ENCODE assay signal across 9 mouse cellular contexts in genomic region chr6:121087586-121088245, GRCm38 (mm10). TPM values are rescaled to one million over a fixed set of nuclear protein-coding genes. Genes with fewer than 3 reads are reported as not detected.
A peak's percentile ranks its signal among the peaks of the same experiment; 100 is the strongest.
DNase-seq lines count a peak whose midpoint lies in the region; ATAC-seq and TF ChIP-seq lines count a peak whose summit lies in the region.
"Had no signal": no experiment of that assay in that cellular context is flagged by ENCODE, and none has a peak within 500 bp of the region (broad histone marks: within the 10 kb centered on the region; RNA-seq: fewer than 3 reads in every experiment).

No protein-coding gene starts in this region.

- H3K4me1 ChIP-seq in cerebellum, adult 2 months (ENCODE audit: control insufficient read depth, insufficient read depth, low read length), result peaks cover 41% of the 10 kb centered on the region
- peaks cover 65% of the 10 kb centered on the region for H3K4me1 ChIP-seq in heart, embryonic 10.5 days
- H3K4me1 ChIP-seq in stomach, postnatal 0 days (replicated peaks; ENCODE audit: control insufficient read depth, insufficient read depth), result peaks cover 11% of the 10 kb centered on the region; the same call in 1 of the 2 replicates
- 0 out of 2 replicates have a peak, but pooled peaks cover 3% of the 10 kb centered on the region for H3K4me1 ChIP-seq in thymus, adult 2 months (replicated peaks; ENCODE audit: control insufficient read depth, insufficient read depth, low read length)

- no peak overlapping the region for H3K9ac ChIP-seq in stomach, postnatal 0 days (ENCODE audit: low read length)
- H3K9ac ChIP-seq: liver, embryonic 14.5 days had no signal

- 20% methylated on average over 22 of the region's 22 CpGs for WGBS in cerebellum, adult 2 months
- 76% methylated on average over 22 of the region's 22 CpGs for WGBS in heart, embryonic 10.5 days
- 52% methylated on average over 22 of the region's 22 CpGs for WGBS in stomach, postnatal 0 days
- WGBS in thymus, adult 2 months, result 92% methylated on average over 22 of the region's 22 CpGs

- TF ChIP-seq POLR2A in cerebellum, adult 2 months (IDR thresholded peaks at IDR 0.05; ENCODE audit: borderline replicate concordance, insufficient read depth, low read length), result no peak
- TF ChIP-seq POLR2A in thymus, adult 2 months (IDR thresholded peaks at IDR 0.05; ENCODE audit: control insufficient read depth, extremely low read depth, insufficient read depth, low read length, poor library complexity), result no peak

- intact Hi-C loops in left cerebral cortex, postnatal 4 days (cut with DNase I), result no loop called here
- intact Hi-C loops in left cerebral cortex, postnatal 36 days (cut with DNase I), result no loop called here
- intact Hi-C loops in left cerebral cortex, postnatal 10 days (cut with DNase I), result no loop called here

- peak; percentile 34 for DNase-seq in left cerebral cortex, postnatal 4 days
- no peak for DNase-seq in left cerebral cortex, postnatal 36 days (ENCODE audit: low spot score in 2 of 2)
- DNase-seq in cerebellum, adult 2 months, result peak; percentile 84 to 87
- DNase-seq in heart, embryonic 10.5 days (ENCODE audit: low spot score), result no peak
- peak; percentile 82 to 92 for DNase-seq in kidney, postnatal 36 days
- DNase-seq in stomach, postnatal 0 days (ENCODE audit: low spot score), result peak; percentile 74
- no peak for DNase-seq in thymus, adult 2 months
- no peak for DNase-seq in left cerebral cortex, postnatal 10 days (ENCODE audit: extremely low spot score in 1 of 2, low spot score in 2 of 2)

- TF ChIP-seq EP300 in stomach, postnatal 0 days (optimal IDR thresholded peaks at IDR 0.05), result peak; percentile 30

- H3K36me3 ChIP-seq in heart, embryonic 10.5 days, result peaks cover 24% of the 10 kb centered on the region
- H3K36me3 ChIP-seq in stomach, postnatal 0 days (ENCODE audit: control insufficient read depth, insufficient read depth, low read length), result no peaks in the 10 kb centered on the region
- no peaks in the 10 kb centered on the region for H3K36me3 ChIP-seq in thymus, adult 2 months (ENCODE audit: control insufficient read depth, insufficient read depth, low read length)

- H3K9me3 ChIP-seq in heart, embryonic 10.5 days, result no peaks in the 10 kb centered on the region
- H3K9me3 ChIP-seq in stomach, postnatal 0 days (ENCODE audit: control insufficient read depth, low read length), result no peaks in the 10 kb centered on the region

- H3K27me3 ChIP-seq in cerebellum, adult 2 months (ENCODE audit: control insufficient read depth, insufficient read depth, low read length), result no peaks in the 10 kb centered on the region
- no peaks in the 10 kb centered on the region for H3K27me3 ChIP-seq in heart, embryonic 10.5 days (ENCODE audit: insufficient read depth, poor library complexity, severe bottlenecking)
- no peaks in the 10 kb centered on the region for H3K27me3 ChIP-seq in stomach, postnatal 0 days (ENCODE audit: control insufficient read depth, insufficient read depth, low read length)
- no peaks in the 10 kb centered on the region for H3K27me3 ChIP-seq in thymus, adult 2 months (ENCODE audit: control insufficient read depth, insufficient read depth, low read length)

- H3K4me2 ChIP-seq in stomach, postnatal 0 days (replicated peaks; ENCODE audit: low read depth), result 0 out of 2 replicates have a peak overlapping the region, but pooled peaks have one; percentile 11

- TF ChIP-seq CTCF in cerebellum, adult 2 months (IDR thresholded peaks at IDR 0.05; ENCODE audit: borderline replicate concordance, insufficient read depth, low read depth, low read length), result no peak
- TF ChIP-seq CTCF in stomach, postnatal 0 days (IDR thresholded peaks at IDR 0.05; ENCODE audit: low read depth), result no peak
- TF ChIP-seq CTCF in thymus, adult 2 months (IDR thresholded peaks at IDR 0.05; ENCODE audit: borderline replicate concordance, control insufficient read depth, extremely low read depth, insufficient read depth, low read length, poor library complexity), result no peak

- H3K4me3 ChIP-seq in cerebellum, adult 2 months (replicated peaks; ENCODE audit: insufficient read depth, low read depth, low read length), result no peak overlapping the region
- H3K4me3 ChIP-seq in heart, embryonic 10.5 days, result no peak overlapping the region
- H3K4me3 ChIP-seq in stomach, postnatal 0 days (ENCODE audit: low read depth, low read length), result no peak overlapping the region
- no peak overlapping the region for H3K4me3 ChIP-seq in thymus, adult 2 months (ENCODE audit: control insufficient read depth, insufficient read depth, low read length)

- peak; percentile 92 for ATAC-seq in stomach, postnatal 0 days (ENCODE audit: low FRiP score, low TSS enrichment)

- H3K27ac ChIP-seq in cerebellum, adult 2 months (ENCODE audit: insufficient read depth, low read length), result peak overlapping the region; percentile 64
- peak overlapping the region; percentile 56 for H3K27ac ChIP-seq in heart, embryonic 10.5 days
- H3K27ac ChIP-seq in stomach, postnatal 0 days (replicated peaks), result 0 out of 2 replicates have a peak overlapping the region, but pooled peaks have one; percentile 24
- H3K27ac ChIP-seq in thymus, adult 2 months (ENCODE audit: control insufficient read depth, insufficient read depth, low read length), result no peak overlapping the region
- H3K27ac ChIP-seq: liver, embryonic 14.5 days had no signal

RNA-seq across cellular contexts. Expression of gene Mical3, which starts 43.1 kb away (rescaled TPM):
- total RNA-seq in left cerebral cortex, postnatal 4 days (2021), result 100 to 1,000 TPM; 149 to 156 TPM
- 100 to 1,000 TPM; 100 to 150 TPM for total RNA-seq in left cerebral cortex, postnatal 36 days (2021)
- polyA plus RNA-seq in cerebellum, adult 2 months (2012; rRNA removed), result 75.7 and 82.7 TPM in 2 replicates
- 25.8 and 37.3 TPM in 2 replicates for polyA plus RNA-seq in heart, embryonic 10.5 days (2016; fragmentation: Nextera tagmentation; extraction: Ambion mirVana)
- polyA plus RNA-seq in stomach, postnatal 0 days (2015; fragmentation: Nextera tagmentation; extraction: Ambion mirVana), result 4.1 and 4.5 TPM in 2 replicates
- 16.2 TPM in 2 replicates for polyA plus RNA-seq in thymus, adult 2 months (2012; rRNA removed)
- total RNA-seq in left cerebral cortex, postnatal 10 days (2021), result 100 to 1,000 TPM; 110 to 111 TPM

Comparison
In these comparisons a context has a peak if more than half of its experiments do, and no peak if none do; other contexts are left out.
1. DNase-seq: peak in left cerebral cortex, postnatal 4 days (single experiment), cerebellum, adult 2 months (2 of 2), kidney, postnatal 36 days (2 of 2) and stomach, postnatal 0 days (single experiment); none in left cerebral cortex, postnatal 36 days (0 of 2), heart, embryonic 10.5 days (single experiment), thymus, adult 2 months (single experiment) and left cerebral cortex, postnatal 10 days (0 of 2).